Mouse (Mus musculus): ENCODE measurements around the gene Kctd10.

Kctd10 gene

DNA sequence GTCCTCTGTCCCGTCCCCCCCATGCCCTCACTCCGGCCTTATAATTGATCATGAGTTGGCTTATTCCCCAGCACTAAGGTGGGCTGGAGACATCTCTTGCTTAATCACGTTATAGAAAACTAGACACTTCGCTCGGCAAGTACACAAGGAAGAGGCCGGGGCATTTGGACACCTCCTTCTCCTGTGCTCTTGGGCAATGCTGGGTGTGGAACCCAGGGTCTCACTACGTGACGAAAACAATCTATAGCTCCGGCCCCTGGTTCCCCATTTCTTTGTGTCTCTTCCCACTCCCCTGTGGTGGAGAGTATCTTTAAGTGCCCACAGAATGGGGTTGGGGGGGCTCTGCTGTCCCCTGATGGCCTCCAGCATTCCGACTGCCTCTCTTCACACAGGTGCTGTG is 33.3 kb downstream of the Kctd10 start:
- no peak for DNase-seq (ENCODE audit: low read depth, low spot score)

GRCm38 (mm10) chr5:114345538-114345937 is 34.8 kb downstream of the Kctd10 start:
- peak; percentile 54 for DNase-seq (ENCODE audit: low read depth, low spot score)

DNA sequence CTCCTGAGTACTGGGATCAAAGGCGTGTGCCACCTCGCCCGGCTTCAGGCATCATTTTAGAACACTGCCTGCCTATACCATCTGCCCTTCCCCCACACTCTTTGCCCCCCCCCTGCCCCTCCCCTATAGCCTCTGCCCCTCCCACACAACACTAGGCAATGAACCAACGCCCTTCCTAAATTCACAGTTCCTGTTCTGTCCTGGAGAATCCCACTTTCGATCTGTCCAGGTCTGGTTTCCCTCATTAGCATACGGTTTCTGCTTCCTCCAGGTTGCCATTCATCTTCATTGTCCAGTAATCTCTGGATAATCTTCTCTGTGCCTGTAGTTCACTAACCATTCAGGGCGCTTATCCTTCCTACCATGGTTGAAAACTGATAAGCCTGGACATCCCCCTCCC is 36.7 kb downstream of the Kctd10 start:
- no peak for DNase-seq (ENCODE audit: low read depth, low spot score)

GRCm38 (mm10) chr5:114342996-114343395 is 37.3 kb downstream of the Kctd10 start:
- no peak for DNase-seq (ENCODE audit: low read depth, low spot score)

GRCm38 (mm10) chr5:114323791-114324507 is 56.4 kb downstream of the Kctd10 start:
- DNase-seq (ENCODE audit: low read depth, low spot score) = peak; percentile 80

GRCm38 (mm10) chr5:114323105-114323790 is 57.1 kb downstream of the Kctd10 start:
- DNase-seq (ENCODE audit: low read depth, low spot score) = peak; percentile 94
